Mouse (Mus musculus) liver, adult 2 months (tissue): ENCODE measurements around the gene Cep63.

Experiments
- CTCF ChIP-seq: fragments of 200-500 bp; IDR thresholded peaks from 2 replicates; pipeline ENCODE4 v1.5.1; 2011; ENCODE audit warnings: low read depth, low read length, control low read depth
- POLR2A ChIP-seq: fragments of 200-500 bp; IDR thresholded peaks from 2 replicates; pipeline ENCODE4 v1.6.1; 2011; ENCODE audit warnings: low read length, control low read depth; ENCODE audit not compliant: insufficient read depth; ENCODE audit errors: extremely low read depth

DNA sequence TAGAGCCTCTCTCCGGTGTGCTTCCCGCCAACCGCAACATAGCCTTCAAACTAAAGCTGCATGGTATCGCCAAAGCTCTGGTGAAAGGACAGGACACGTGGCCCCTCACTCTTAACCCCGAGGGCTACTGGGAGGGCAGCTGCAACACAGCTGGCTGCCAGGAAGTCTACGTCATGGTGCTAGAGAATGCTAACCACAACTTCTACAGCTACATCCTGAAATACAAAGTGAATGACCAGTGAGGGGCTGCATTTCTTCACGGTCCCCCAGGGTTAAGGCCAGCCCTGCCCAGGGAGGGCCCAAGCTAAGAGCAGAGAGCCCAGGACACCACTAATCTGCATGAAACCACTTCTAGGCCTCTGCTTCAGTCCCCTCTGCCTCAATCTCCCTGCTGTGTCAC lies 83.8 kb downstream of the Cep63 start:
- TF ChIP-seq CTCF (no peak), POLR2A (no peak)
